Mouse (Mus musculus) hindbrain, embryonic 13.5 days (tissue): ENCODE results near the gene Rpl31. TPM values are rescaled to one million over a fixed set of nuclear protein-coding genes. Genes with fewer than 3 reads are reported as not detected.

ENCODE experiments used
- ATAC-seq: fragments of 200-750 bp; cut with Nextera tagmentation; 2 replicates; pipeline ENCODE4 v1.8.0; 2017; ENCODE audit warnings: moderate TSS enrichment; ENCODE audit not compliant: low FRiP score
- H3K27ac ChIP-seq: fragments of 300-500 bp; sonication (generic); 2 replicates; pipeline ENCODE4 v1.5.1; 2015; ENCODE audit warnings: inconsistent platforms, mild to moderate bottlenecking, moderate library complexity
- H3K27me3 ChIP-seq: fragments of 300-500 bp; sonication (generic); 2 replicates; pipeline ENCODE4 v1.6.1; 2015; ENCODE audit warnings: mild to moderate bottlenecking, inconsistent platforms
- H3K36me3 ChIP-seq: fragments of 300-500 bp; sonication (generic); 2 replicates; pipeline ENCODE4 v1.6.1; 2015; ENCODE audit warnings: mild to moderate bottlenecking, inconsistent platforms
- H3K4me1 ChIP-seq: fragments of 300-500 bp; sonication (generic); replicated peaks from 2 replicates; pipeline ENCODE4 v1.6.1; 2015; ENCODE audit warnings: inconsistent platforms
- H3K4me2 ChIP-seq: fragments of 300-500 bp; sonication (generic); 2 replicates; pipeline ENCODE4 v1.6.1; 2015; ENCODE audit warnings: inconsistent platforms, mild to moderate bottlenecking, moderate library complexity
- H3K4me3 ChIP-seq: fragments of 300-500 bp; sonication (generic); 2 replicates; pipeline ENCODE4 v1.5.1; 2015; ENCODE audit warnings: mild to moderate bottlenecking, inconsistent platforms
- H3K9ac ChIP-seq: fragments of 300-500 bp; sonication (generic); 2 replicates; pipeline ENCODE4 v1.6.1; 2015; ENCODE audit warnings: mild to moderate bottlenecking, inconsistent platforms
- H3K9me3 ChIP-seq: fragments of 300-500 bp; sonication (generic); 2 replicates; pipeline ENCODE4 v1.6.1; 2016; ENCODE audit warnings: inconsistent platforms
- WGBS: fragments of 180-500 bp; shearing (Covaris S2); methylation state at CpG from one replicate; pipeline ENCODE4 v1.1.7; 2015; 5-methylcytosine and 5-hydroxymethylcytosine counted together
- polyA plus RNA-seq: library from polyadenylated mRNA; unstranded; fragments of >200 nt; fragmentation: Nextera tagmentation; extraction: Ambion mirVana; gene quantifications from 2 replicates; pipeline ENCODE4 v1.2.1, GENCODE M21; 2015

Gene Rpl31
- polyA plus RNA-seq, 1 experiment from 2014 or later: 394 TPM

GRCm38 (mm10) chr1:39389338-39389737 is 21.7 kb downstream of the Rpl31 start:
- WGBS: 93% methylated on average over 11 of the region's 11 CpGs
- no peak overlapping the region for H3K9ac ChIP-seq
- H3K27me3 ChIP-seq: no peaks in the 10 kb centered on the region
- H3K4me3 ChIP-seq: no peak overlapping the region
- H3K27ac ChIP-seq: no peak overlapping the region
- H3K36me3 ChIP-seq: peaks cover 8% of the 10 kb centered on the region; the same call in 1 of the 2 replicates
- no peaks in the 10 kb centered on the region for H3K9me3 ChIP-seq
- peaks cover 8% of the 10 kb centered on the region; the same call in 1 of the 2 replicates for H3K4me1 ChIP-seq
- no peak for ATAC-seq
- no peak overlapping the region for H3K4me2 ChIP-seq

- 95% methylated on average over 6 of the region's 6 CpGs for WGBS
- peak; percentile 50; the same call in 1 of the 2 replicates for ATAC-seq
- H3K9ac ChIP-seq: no peak overlapping the region
- H3K9me3 ChIP-seq: no peaks in the 10 kb centered on the region
- H3K36me3 ChIP-seq: peaks cover under 1% of the 10 kb centered on the region; the same call in 1 of the 2 replicates
- no peak overlapping the region for H3K27ac ChIP-seq
- H3K27me3 ChIP-seq: no peaks in the 10 kb centered on the region
- peaks cover 8% of the 10 kb centered on the region; the same call in 1 of the 2 replicates for H3K4me1 ChIP-seq
- no peak overlapping the region for H3K4me3 ChIP-seq
- H3K4me2 ChIP-seq: no peak overlapping the region
These were observed 24.0 kb downstream of the Rpl31 start for GRCm38 (mm10) chr1:39391652-39392051.

- Histone ChIP-seq H3K4me3 (no peak overlapping the region), H3K4me1 (peaks cover 8% of the 10 kb centered on the region; the same call in 1 of the 2 replicates), H3K9me3 (no peaks in the 10 kb centered on the region), H3K9ac (no peak overlapping the region), H3K27me3 (no peaks in the 10 kb centered on the region), H3K4me2 (no peak overlapping the region), H3K27ac (no peak overlapping the region), H3K36me3 (peaks cover 6% of the 10 kb centered on the region)
- WGBS: 55% methylated on average over 3 of the region's 3 CpGs
- peak; percentile 49; the same call in 1 of the 2 replicates for ATAC-seq
These were observed 24.5 kb downstream of the Rpl31 start for GRCm38 (mm10) chr1:39392189-39392588.

GRCm38 (mm10) chr1:39393217-39393867 is 25.7 kb downstream of the Rpl31 start:
- Histone ChIP-seq H3K4me1 (peaks cover 8% of the 10 kb centered on the region; the same call in 1 of the 2 replicates), H3K4me2 (no peak overlapping the region), H3K4me3 (no peak overlapping the region), H3K27me3 (no peaks in the 10 kb centered on the region), H3K36me3 (peaks cover 9% of the 10 kb centered on the region), H3K9ac (no peak overlapping the region), H3K9me3 (no peaks in the 10 kb centered on the region), H3K27ac (no peak overlapping the region)
- WGBS: 87% methylated on average over 8 of the region's 8 CpGs
- no peak for ATAC-seq

- WGBS: 55% methylated on average over 10 of the region's 10 CpGs
- Histone ChIP-seq H3K9ac (no peak overlapping the region), H3K4me3 (no peak overlapping the region)
These were observed 26.5 kb downstream of the Rpl31 start for GRCm38 (mm10) chr1:39394096-39394495.

GRCm38 (mm10) chr1:39394650-39395049 is 27.0 kb downstream of the Rpl31 start:
- Histone ChIP-seq H3K27ac (no peak overlapping the region), H3K4me2 (no peak overlapping the region), H3K4me3 (no peak overlapping the region), H3K4me1 (peaks cover 8% of the 10 kb centered on the region; the same call in 1 of the 2 replicates), H3K27me3 (no peaks in the 10 kb centered on the region), H3K9ac (no peak overlapping the region), H3K9me3 (no peaks in the 10 kb centered on the region), H3K36me3 (peaks cover 9% of the 10 kb centered on the region)
- ATAC-seq: no peak
- WGBS: 89% methylated on average over 3 of the region's 3 CpGs

More at GRCm38 (mm10) chr1:39394096-39394495, 26.5 kb downstream of the Rpl31 start:
- no peak overlapping the region for H3K4me2 ChIP-seq
- no peak for ATAC-seq
- H3K36me3 ChIP-seq: peaks cover 9% of the 10 kb centered on the region
- peaks cover 8% of the 10 kb centered on the region; the same call in 1 of the 2 replicates for H3K4me1 ChIP-seq
- H3K27ac ChIP-seq: no peak overlapping the region
- no peaks in the 10 kb centered on the region for H3K27me3 ChIP-seq
- H3K9me3 ChIP-seq: no peaks in the 10 kb centered on the region

- Histone ChIP-seq H3K4me3 (no peak overlapping the region), H3K27me3 (no peaks in the 10 kb centered on the region), H3K4me1 (peaks cover 5% of the 10 kb centered on the region; the same call in 1 of the 2 replicates), H3K9ac (no peak overlapping the region), H3K9me3 (no peaks in the 10 kb centered on the region), H3K4me2 (no peak overlapping the region), H3K27ac (no peak overlapping the region), H3K36me3 (peaks cover 9% of the 10 kb centered on the region)
- WGBS: 78% methylated on average over 4 of the region's 4 CpGs
- no peak for ATAC-seq
These were observed 28.7 kb downstream of the Rpl31 start for GRCm38 (mm10) chr1:39396347-39396746.

- Histone ChIP-seq H3K4me2 (no peak overlapping the region), H3K9me3 (no peaks in the 10 kb centered on the region), H3K4me3 (no peak overlapping the region), H3K27me3 (no peaks in the 10 kb centered on the region), H3K9ac (no peak overlapping the region), H3K4me1 (peaks cover 5% of the 10 kb centered on the region; the same call in 1 of the 2 replicates), H3K36me3 (peaks cover 14% of the 10 kb centered on the region), H3K27ac (no peak overlapping the region)
- ATAC-seq: no peak
- 89% methylated on average over 6 of the region's 6 CpGs for WGBS
These were observed 30.6 kb downstream of the Rpl31 start for GRCm38 (mm10) chr1:39398284-39398683.

GRCm38 (mm10) chr1:39399228-39399627 is 31.6 kb downstream of the Rpl31 start:
- H3K4me2 ChIP-seq: no peak overlapping the region
- peaks cover 1% of the 10 kb centered on the region; the same call in 1 of the 2 replicates for H3K4me1 ChIP-seq
- WGBS: 83% methylated on average over 4 of the region's 4 CpGs
- no peak overlapping the region for H3K4me3 ChIP-seq
- H3K27ac ChIP-seq: no peak overlapping the region
- no peaks in the 10 kb centered on the region for H3K9me3 ChIP-seq
- no peak overlapping the region for H3K9ac ChIP-seq
- H3K36me3 ChIP-seq: peaks cover 14% of the 10 kb centered on the region
- H3K27me3 ChIP-seq: no peaks in the 10 kb centered on the region
- no peak for ATAC-seq

- Histone ChIP-seq H3K36me3 (peaks cover 14% of the 10 kb centered on the region), H3K27me3 (no peaks in the 10 kb centered on the region), H3K27ac (no peak overlapping the region), H3K4me3 (no peak overlapping the region), H3K9me3 (no peaks in the 10 kb centered on the region), H3K9ac (no peak overlapping the region), H3K4me1 (no peaks in the 10 kb centered on the region), H3K4me2 (no peak overlapping the region)
- no peak for ATAC-seq
- WGBS: 92% methylated on average over 3 of the region's 3 CpGs
These were observed 32.5 kb downstream of the Rpl31 start for GRCm38 (mm10) chr1:39400173-39400572.

- no peak overlapping the region for H3K4me2 ChIP-seq
- no peaks in the 10 kb centered on the region for H3K27me3 ChIP-seq
- H3K9me3 ChIP-seq: no peaks in the 10 kb centered on the region
- no peak for ATAC-seq
- H3K4me1 ChIP-seq: 0 out of 2 replicates have a peak, but pooled peaks cover 2% of the 10 kb centered on the region
- 87% methylated on average over 4 of the region's 4 CpGs for WGBS
- no peak overlapping the region for H3K27ac ChIP-seq
- no peak overlapping the region for H3K9ac ChIP-seq
- H3K36me3 ChIP-seq: 0 out of 2 replicates have a peak, but pooled peaks cover 3% of the 10 kb centered on the region
- H3K4me3 ChIP-seq: no peak overlapping the region
These were observed 39.5 kb downstream of the Rpl31 start for GRCm38 (mm10) chr1:39407108-39407507.

- H3K4me1 ChIP-seq: 0 out of 2 replicates have a peak, but pooled peaks cover 2% of the 10 kb centered on the region
- no peaks in the 10 kb centered on the region for H3K9me3 ChIP-seq
- H3K36me3 ChIP-seq: no peaks in the 10 kb centered on the region
- no peak overlapping the region for H3K4me2 ChIP-seq
- WGBS: 93% methylated on average over 6 of the region's 6 CpGs
- no peak overlapping the region for H3K4me3 ChIP-seq
- H3K27me3 ChIP-seq: no peaks in the 10 kb centered on the region
- H3K9ac ChIP-seq: no peak overlapping the region
- no peak overlapping the region for H3K27ac ChIP-seq
- ATAC-seq: no peak
These were observed 40.5 kb downstream of the Rpl31 start for GRCm38 (mm10) chr1:39408123-39408522.

GRCm38 (mm10) chr1:39408668-39409067 is 41.0 kb downstream of the Rpl31 start:
- Histone ChIP-seq H3K27me3 (no peaks in the 10 kb centered on the region), H3K4me3 (no peak overlapping the region)
- ATAC-seq: no peak

More at GRCm38 (mm10) chr1:39408668-39409067, 41.0 kb downstream of the Rpl31 start:
- Histone ChIP-seq H3K4me2 (no peak overlapping the region), H3K27ac (no peak overlapping the region), H3K36me3 (no peaks in the 10 kb centered on the region), H3K9me3 (no peaks in the 10 kb centered on the region), H3K9ac (no peak overlapping the region), H3K4me1 (0 out of 2 replicates have a peak, but pooled peaks cover 2% of the 10 kb centered on the region)
- WGBS: 66% methylated on average over 7 of the region's 7 CpGs
